Mouse (Mus musculus): ENCODE data around the gene Shroom3.

Gene Shroom3

GRCm38 (mm10) chr5:92858104-92858503 is 174.9 kb downstream of the Shroom3 start:
- DNase-seq, result no peak

DNA sequence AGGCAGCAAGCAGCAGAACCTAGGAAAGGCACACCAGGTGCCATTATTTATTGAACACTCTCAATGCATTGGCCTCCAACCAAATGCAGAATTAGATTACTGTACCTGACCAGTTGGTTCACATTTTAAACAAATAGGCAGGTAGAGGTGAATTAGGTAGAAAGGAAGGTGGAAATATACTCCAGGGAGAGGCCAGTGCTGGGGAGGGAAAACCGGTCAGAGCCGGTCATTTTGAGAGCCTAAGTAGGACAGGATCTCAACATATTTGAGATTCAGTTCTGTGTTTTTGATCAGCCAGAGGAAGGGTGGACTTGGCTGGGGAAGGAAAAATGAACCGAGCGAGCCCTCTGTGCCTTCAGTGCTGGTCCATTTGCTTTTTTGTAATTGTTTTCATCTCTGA is 175.3 kb downstream of the Shroom3 start:
- no peak for DNase-seq

GRCm38 (mm10) chr5:92861416-92862112 is 178.3 kb downstream of the Shroom3 start:
- no peak for DNase-seq

- DNase-seq, result no peak
Observed at GRCm38 (mm10) chr5:92865090-92865489, 181.9 kb downstream of the Shroom3 start.

- DNase-seq, result no peak
Observed at GRCm38 (mm10) chr5:92866546-92866945, 183.3 kb downstream of the Shroom3 start.

- DNase-seq, result no peak
Observed at GRCm38 (mm10) chr5:92867253-92867652, 184.0 kb downstream of the Shroom3 start.

GRCm38 (mm10) chr5:92868231-92868630 is 185.0 kb downstream of the Shroom3 start:
- no peak for DNase-seq

DNA sequence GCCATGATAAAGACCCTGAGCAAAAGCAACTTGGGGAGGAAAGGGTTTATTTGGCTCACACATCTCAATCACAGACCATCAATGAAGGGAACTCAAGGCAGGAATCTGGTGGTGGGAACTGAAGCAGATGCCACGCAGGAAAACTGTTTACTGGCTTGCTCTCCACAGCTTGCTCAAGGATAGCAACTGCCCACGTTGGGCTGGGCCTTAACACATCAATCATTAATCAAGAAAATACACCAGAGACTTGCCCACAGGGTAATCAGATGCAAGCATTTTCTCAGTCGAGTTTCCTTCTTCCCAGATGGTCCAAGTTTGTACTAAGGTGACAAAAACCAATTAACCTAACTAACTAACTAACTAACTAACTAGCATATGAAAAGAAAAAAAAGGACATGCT is 187.8 kb downstream of the Shroom3 start:
- no peak for DNase-seq

GRCm38 (mm10) chr5:92872182-92872581 is 188.9 kb downstream of the Shroom3 start:
- no peak for DNase-seq

DNA sequence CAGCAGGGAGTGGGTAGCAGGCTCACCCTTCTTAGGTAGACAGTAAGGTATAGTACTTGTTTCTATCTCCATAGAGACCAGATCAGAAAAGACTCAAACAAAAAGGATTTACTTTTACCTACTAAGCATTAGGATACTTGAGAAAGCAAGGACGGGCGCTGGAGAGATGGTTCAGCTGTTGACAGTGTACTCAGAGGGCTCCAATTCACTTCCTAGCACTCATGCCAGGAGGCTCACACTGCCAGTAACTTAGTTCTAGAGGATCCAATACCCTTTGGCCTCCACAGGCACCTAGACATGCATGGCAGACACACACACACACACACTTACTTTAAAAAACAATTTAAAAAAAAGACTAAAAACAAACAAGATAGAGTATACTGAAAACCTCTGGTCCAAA is 189.8 kb downstream of the Shroom3 start:
- no peak for DNase-seq

GRCm38 (mm10) chr5:92873518-92873917 is 190.3 kb downstream of the Shroom3 start:
- no peak for DNase-seq

GRCm38 (mm10) chr5:92875836-92876235 is 192.6 kb downstream of the Shroom3 start:
- DNase-seq, result no peak

- DNase-seq, result no peak
Observed at GRCm38 (mm10) chr5:92877104-92877503, 193.9 kb downstream of the Shroom3 start.

- DNase-seq, result no peak
Observed at GRCm38 (mm10) chr5:92880393-92880792, 197.2 kb downstream of the Shroom3 start.

DNA sequence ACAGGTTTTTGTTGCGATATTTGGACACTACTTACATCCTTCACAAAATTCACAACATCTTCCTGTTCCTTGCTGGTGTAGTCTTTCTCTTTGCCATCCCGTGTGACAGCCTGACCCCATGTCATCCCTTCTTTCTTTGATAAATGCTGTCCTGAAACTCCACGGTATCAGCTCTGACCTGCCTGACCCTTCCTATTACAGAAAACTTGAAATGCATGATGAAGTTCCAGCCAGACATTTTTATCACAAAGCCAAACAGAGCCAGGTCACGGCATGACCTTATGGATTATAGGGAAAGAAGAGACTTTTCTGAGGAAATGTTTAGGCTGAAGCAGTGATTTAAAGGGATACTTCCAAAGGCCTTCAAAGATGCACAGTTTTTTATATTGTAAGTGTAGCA is 197.7 kb downstream of the Shroom3 start:
- DNase-seq, result no peak

DNA sequence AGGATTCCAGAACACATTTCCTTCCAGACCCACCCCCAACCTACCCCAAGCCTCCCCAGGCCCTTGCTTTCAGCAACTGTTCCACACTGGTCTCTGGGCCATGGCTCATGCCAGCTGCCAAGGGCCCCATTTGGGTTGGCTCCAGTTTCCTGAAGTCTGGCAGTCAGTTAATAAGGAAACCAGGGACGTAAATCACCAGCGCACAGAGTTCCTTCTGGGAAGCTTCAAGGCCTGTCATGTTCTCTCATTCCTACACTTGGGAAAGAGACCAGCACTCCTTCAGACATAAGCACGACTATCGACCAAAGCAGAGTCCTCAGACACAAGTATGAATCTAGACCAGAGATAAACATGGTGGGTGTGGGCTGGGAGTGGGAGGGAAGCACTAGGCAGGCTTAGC is 202.9 kb downstream of the Shroom3 start:
- DNase-seq, result no peak

GRCm38 (mm10) chr5:92887501-92887900 is 204.3 kb downstream of the Shroom3 start:
- DNase-seq, result no peak

DNA sequence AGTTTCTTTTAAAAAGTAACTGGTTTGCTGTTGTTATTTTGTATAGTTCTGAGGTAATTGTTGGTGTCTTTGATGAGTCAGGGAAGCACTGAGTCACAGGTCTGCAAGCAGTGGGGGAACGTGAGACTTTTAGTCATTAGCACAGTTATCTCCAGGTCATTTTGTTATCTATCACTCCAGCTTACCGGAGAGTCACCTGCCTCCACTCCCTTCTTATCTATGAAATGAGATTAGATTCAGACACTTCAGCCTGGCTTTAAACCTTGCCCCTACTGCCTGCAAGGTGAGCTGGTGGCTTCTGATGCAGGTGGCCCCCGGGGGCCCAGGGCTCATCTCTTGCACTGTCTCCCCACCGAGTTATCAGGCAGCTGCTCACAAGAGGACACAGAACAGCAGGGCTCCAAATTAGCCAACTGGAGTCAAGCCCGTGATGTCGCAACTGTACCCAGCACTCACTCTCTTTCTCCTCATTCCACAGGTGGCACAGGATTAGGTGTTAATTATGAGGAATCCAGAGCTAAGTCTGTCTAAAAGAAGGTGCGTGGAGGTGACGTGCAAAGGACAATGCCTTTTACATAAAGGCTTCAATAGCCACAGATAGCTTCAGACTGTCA is 205.5 kb downstream of the Shroom3 start:
- no peak for DNase-seq

GRCm38 (mm10) chr5:92890902-92891301 is 207.7 kb downstream of the Shroom3 start:
- DNase-seq, result no peak

- DNase-seq, result no peak
Observed at GRCm38 (mm10) chr5:92893284-92893683, 210.0 kb downstream of the Shroom3 start.

- no peak for DNase-seq
Observed at GRCm38 (mm10) chr5:92893711-92894110, 210.5 kb downstream of the Shroom3 start.

GRCm38 (mm10) chr5:92895877-92896276 is 212.6 kb downstream of the Shroom3 start:
- DNase-seq, result no peak

- no peak for DNase-seq
Observed at GRCm38 (mm10) chr5:92896725-92897280, 213.6 kb downstream of the Shroom3 start.
